Mouse (Mus musculus) small intestine, adult 2 months (tissue): ENCODE data around the gene Wwtr1.

ENCODE experiments used
- CTCF ChIP-seq: fragments of 200-500 bp; IDR thresholded peaks from 2 replicates; pipeline ENCODE4 v1.5.1; 2012; ENCODE audit warnings: low read depth, mild to moderate bottlenecking, control low read depth, inconsistent platforms, low read length, moderate library complexity, mixed read lengths; ENCODE audit not compliant: insufficient replicate concordance, insufficient read length; ENCODE audit errors: extremely low read depth
- POLR2A ChIP-seq: fragments of 200-500 bp; IDR thresholded peaks from 2 replicates; pipeline ENCODE4 v1.6.1; 2012; ENCODE audit warnings: low read depth, mild to moderate bottlenecking, control low read depth, inconsistent platforms, low read length, moderate library complexity

- TF ChIP-seq POLR2A (no peak), CTCF (no peak)
Observed at GRCm38 (mm10) chr3:57429486-57429885, 146.2 kb downstream of the Wwtr1 start.
